Mouse (Mus musculus): Measurements from ENCODE around the gene Brpf3. TPM values are rescaled to one million over a fixed set of nuclear protein-coding genes. Genes with fewer than 3 reads are reported as not detected.
"Not testable (repeated sequence)": the region's sequence is repeated elsewhere in the genome, so short reads cannot be mapped to it uniquely, and the experiment has no call there.

The Brpf3 gene
- polyA plus RNA-seq, 1 experiment from 2014 or later: 17.3 TPM

DNA sequence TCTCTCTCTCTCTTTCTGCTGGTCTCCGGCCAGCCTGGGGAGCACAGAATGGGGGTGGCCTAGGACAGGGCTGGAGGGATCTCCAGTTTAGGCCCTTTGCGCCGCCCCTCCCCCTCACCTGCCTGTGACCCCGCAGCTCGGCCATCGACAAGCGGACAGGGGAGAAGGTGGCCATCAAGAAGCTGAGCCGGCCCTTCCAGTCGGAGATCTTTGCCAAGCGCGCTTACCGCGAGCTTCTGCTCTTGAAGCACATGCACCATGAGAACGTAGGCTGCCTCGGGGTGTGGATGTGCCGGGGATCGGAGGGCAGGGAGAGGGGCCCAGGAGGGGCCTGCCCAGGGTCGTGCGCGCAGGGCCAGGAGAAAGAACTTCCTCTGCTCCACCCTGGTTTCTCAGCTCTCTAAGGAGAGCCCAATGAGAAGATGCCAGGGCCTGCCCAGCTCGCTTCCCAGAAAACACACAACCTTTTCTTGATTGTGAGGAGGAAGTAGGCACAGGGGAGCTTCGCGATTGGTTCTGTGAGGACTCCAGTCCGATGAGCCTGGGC, 30.9 kb upstream of the Brpf3 start:
- peak overlapping the region; percentile 35 for H3K4me3 ChIP-seq (ENCODE audit: low read depth, low read length)
- peaks cover 7% of the 10 kb centered on the region; the same call in 1 of the 2 replicates for H3K4me1 ChIP-seq (replicated peaks; ENCODE audit: control insufficient read depth, insufficient read depth, low read length)
- H3K27ac ChIP-seq (ENCODE audit: low read depth, low read length): no peak overlapping the region
- ATAC-seq (replicated peaks; ENCODE audit: low FRiP score) (no peak), DNase-seq (ENCODE audit: low spot score) (peak; percentile 58)
- peak overlapping the region; percentile 27; the same call in 1 of the 2 replicates for H3K9ac ChIP-seq (ENCODE audit: low read length)
- H3K4me2 ChIP-seq (ENCODE audit: low read depth, low read length, severe bottlenecking): peak overlapping the region; percentile 69
- 4% methylated on average over 24 of the region's 24 CpGs for WGBS
- no peaks in the 10 kb centered on the region for H3K9me3 ChIP-seq (ENCODE audit: control insufficient read depth, low read length)
- no peaks in the 10 kb centered on the region for H3K36me3 ChIP-seq (ENCODE audit: control insufficient read depth, insufficient read depth, low read length)
- H3K27me3 ChIP-seq (ENCODE audit: control insufficient read depth, insufficient read depth, low read length): peaks cover 24% of the 10 kb centered on the region

DNA sequence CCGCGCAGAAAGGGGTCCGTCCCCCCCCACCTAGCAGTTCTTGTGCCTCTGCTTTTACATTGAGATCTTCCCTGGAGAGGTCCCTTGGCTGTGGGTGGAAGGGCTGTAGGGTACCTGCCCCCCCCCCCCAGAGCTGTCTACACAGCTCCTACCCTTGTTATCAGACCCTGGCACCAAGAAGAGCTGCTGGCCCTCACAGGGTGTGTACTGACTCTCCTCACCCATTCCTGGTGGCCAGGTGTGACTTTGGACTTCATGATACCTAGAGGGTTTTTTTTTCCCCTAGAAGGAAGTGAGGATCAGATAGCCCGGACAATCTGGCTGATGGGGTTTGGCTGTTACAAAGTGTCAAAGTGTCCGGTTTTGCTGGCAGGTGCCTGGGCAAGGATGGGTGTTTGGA, 29.6 kb upstream of the Brpf3 start:
- no peak for ATAC-seq (replicated peaks; ENCODE audit: low FRiP score)
- no peaks in the 10 kb centered on the region for H3K9me3 ChIP-seq (ENCODE audit: control insufficient read depth, low read length)
- H3K9ac ChIP-seq (ENCODE audit: low read length): no peak overlapping the region
- peaks cover 7% of the 10 kb centered on the region; the same call in 1 of the 2 replicates for H3K4me1 ChIP-seq (replicated peaks; ENCODE audit: control insufficient read depth, insufficient read depth, low read length)
- H3K4me3 ChIP-seq (ENCODE audit: low read depth, low read length): no peak overlapping the region
- H3K27ac ChIP-seq (ENCODE audit: low read depth, low read length): no peak overlapping the region
- H3K27me3 ChIP-seq (ENCODE audit: control insufficient read depth, insufficient read depth, low read length): peaks cover 24% of the 10 kb centered on the region
- WGBS: 94% methylated on average over 5 of the region's 5 CpGs
- no peak for DNase-seq (ENCODE audit: low spot score)
- no peaks in the 10 kb centered on the region for H3K36me3 ChIP-seq (ENCODE audit: control insufficient read depth, insufficient read depth, low read length)
- H3K4me2 ChIP-seq (ENCODE audit: low read depth, low read length, severe bottlenecking): no peak overlapping the region

DNA sequence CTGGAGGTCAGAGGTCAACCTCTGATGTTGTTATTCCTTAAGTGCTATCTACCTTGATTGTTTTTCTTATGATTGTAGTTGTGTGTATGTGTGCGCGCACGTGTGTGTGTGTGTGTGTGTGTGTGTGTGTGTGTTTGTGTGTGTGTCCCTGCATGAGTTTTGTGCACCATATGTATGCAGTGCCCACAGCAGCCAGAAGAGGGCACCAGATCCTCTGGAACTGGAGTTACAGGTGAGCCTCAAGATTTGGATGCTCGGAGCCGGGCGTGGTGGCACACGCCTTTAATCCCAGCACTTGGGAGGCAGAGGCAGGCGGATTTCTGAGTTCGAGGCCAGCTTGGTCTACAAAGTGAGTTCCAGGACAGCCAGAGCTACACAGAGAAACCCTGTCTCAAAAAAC, 26.6 kb upstream of the Brpf3 start:
- H3K27ac ChIP-seq (ENCODE audit: low read depth, low read length); H3K4me3 ChIP-seq (ENCODE audit: low read depth, low read length); H3K4me2 ChIP-seq (ENCODE audit: low read depth, low read length, severe bottlenecking); H3K36me3 ChIP-seq (ENCODE audit: control insufficient read depth, insufficient read depth, low read length); DNase-seq (ENCODE audit: low spot score); H3K4me1 ChIP-seq (replicated peaks; ENCODE audit: control insufficient read depth, insufficient read depth, low read length); H3K9me3 ChIP-seq (ENCODE audit: control insufficient read depth, low read length); H3K9ac ChIP-seq (ENCODE audit: low read length); ATAC-seq (replicated peaks; ENCODE audit: low FRiP score): not testable (repeated sequence)
- peaks cover 12% of the 10 kb centered on the region for H3K27me3 ChIP-seq (ENCODE audit: control insufficient read depth, insufficient read depth, low read length)
- WGBS: 96% methylated on average over 8 of the region's 9 CpGs

DNA sequence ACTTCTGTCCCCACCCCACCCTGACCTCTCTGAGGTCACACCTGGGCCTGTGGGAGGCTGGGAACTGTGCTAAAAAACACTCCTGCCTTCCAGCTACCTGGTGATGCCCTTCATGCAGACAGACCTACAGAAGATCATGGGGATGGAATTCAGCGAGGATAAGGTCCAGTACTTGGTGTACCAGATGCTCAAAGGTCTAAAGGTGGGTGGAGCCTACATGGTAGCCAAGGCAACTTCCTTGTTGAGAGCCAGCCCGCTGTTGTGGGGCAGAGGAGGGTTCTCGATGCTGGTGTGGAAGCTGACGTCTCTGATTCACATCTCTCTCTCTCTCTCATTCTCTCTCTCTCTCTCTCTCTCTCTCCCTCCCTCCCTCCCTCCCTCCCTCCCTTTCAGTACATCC, 25.7 kb upstream of the Brpf3 start:
- no peaks in the 10 kb centered on the region for H3K9me3 ChIP-seq (ENCODE audit: control insufficient read depth, low read length)
- DNase-seq (ENCODE audit: low spot score): no peak
- H3K9ac ChIP-seq (ENCODE audit: low read length): no peak overlapping the region
- H3K27ac ChIP-seq (ENCODE audit: low read depth, low read length): no peak overlapping the region
- WGBS: 86% methylated on average over 4 of the region's 4 CpGs
- H3K36me3 ChIP-seq (ENCODE audit: control insufficient read depth, insufficient read depth, low read length): no peaks in the 10 kb centered on the region
- H3K4me3 ChIP-seq (ENCODE audit: low read depth, low read length): no peak overlapping the region
- ATAC-seq (replicated peaks; ENCODE audit: low FRiP score): no peak
- 0 out of 2 replicates have a peak, but pooled peaks cover under 1% of the 10 kb centered on the region for H3K4me1 ChIP-seq (replicated peaks; ENCODE audit: control insufficient read depth, insufficient read depth, low read length)
- H3K27me3 ChIP-seq (ENCODE audit: control insufficient read depth, insufficient read depth, low read length): peaks cover 8% of the 10 kb centered on the region; the same call in 1 of the 2 replicates
- H3K4me2 ChIP-seq (ENCODE audit: low read depth, low read length, severe bottlenecking): no peak overlapping the region

DNA sequence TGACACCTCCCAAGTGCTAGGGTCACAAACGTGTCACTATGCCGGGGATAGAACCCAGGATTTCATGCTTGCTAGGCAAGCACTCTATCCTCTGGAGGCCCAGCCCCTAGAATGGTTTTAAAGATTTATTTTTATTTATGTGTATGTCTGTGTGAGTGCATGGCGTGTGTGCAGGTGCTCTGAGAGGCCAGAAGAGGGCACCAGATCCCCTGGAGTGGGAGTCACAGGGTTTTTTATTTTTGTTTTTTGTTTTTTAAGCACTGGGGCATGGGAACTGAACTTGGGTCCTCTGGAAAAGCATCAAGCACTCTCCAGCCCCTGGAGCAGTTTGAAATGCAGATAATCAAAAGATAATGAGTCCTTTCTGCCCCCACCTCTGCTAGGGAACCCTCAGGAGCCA, 24.1 kb upstream of the Brpf3 start:
- no peaks in the 10 kb centered on the region for H3K4me1 ChIP-seq (replicated peaks; ENCODE audit: control insufficient read depth, insufficient read depth, low read length)
- no peaks in the 10 kb centered on the region for H3K9me3 ChIP-seq (ENCODE audit: control insufficient read depth, low read length)
- H3K27ac ChIP-seq (ENCODE audit: low read depth, low read length): no peak overlapping the region
- no peak overlapping the region for H3K4me2 ChIP-seq (ENCODE audit: low read depth, low read length, severe bottlenecking)
- no peak for DNase-seq (ENCODE audit: low spot score)
- no peaks in the 10 kb centered on the region for H3K27me3 ChIP-seq (ENCODE audit: control insufficient read depth, insufficient read depth, low read length)
- H3K4me3 ChIP-seq (ENCODE audit: low read depth, low read length): no peak overlapping the region
- no peak for ATAC-seq (replicated peaks; ENCODE audit: low FRiP score)
- no peak overlapping the region for H3K9ac ChIP-seq (ENCODE audit: low read length)
- no peaks in the 10 kb centered on the region for H3K36me3 ChIP-seq (ENCODE audit: control insufficient read depth, insufficient read depth, low read length)
- WGBS: 93% methylated on average over 3 of the region's 3 CpGs

DNA sequence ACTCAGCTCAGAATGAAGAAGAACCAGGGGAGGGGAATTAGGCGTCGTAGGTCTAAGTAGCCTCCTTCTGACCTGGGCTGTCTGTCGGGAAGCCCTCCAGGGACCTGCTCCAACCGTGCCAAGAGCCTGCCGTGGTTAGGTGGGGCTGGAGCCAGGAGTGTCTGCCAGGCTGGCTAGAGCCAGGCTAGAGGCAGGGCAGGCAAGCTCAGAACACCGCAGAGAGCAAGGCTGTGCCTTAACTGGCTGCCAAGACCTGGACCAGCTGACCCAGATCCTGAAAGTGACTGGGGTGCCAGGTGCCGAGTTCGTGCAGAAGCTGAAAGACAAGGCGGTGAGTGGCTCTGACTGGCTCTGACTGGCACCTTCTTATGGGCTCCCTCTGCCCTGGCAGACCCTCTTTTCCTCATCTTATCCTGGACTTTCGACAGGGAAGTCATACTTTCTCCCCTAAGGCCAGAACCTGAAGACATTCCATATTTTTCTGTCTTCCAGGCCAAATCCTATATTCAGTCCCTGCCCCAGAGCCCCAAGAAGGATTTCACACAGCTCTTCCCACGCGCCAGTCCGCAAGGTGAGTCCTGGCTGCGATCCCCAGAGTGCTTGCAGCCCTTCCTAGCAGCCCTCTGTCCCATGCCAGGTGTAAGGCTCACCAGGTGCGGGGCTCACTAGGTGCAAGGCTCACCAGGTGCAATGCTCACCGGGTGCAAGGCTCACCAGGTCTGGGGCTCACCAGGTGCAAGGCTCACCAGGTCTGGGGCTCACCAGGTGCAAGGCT, 23.5 kb upstream of the Brpf3 start:
- Histone ChIP-seq H3K4me2 (ENCODE audit: low read depth, low read length, severe bottlenecking) (no peak overlapping the region), H3K4me1 (replicated peaks; ENCODE audit: control insufficient read depth, insufficient read depth, low read length) (no peaks in the 10 kb centered on the region), H3K27ac (ENCODE audit: low read depth, low read length) (no peak overlapping the region), H3K27me3 (ENCODE audit: control insufficient read depth, insufficient read depth, low read length) (no peaks in the 10 kb centered on the region), H3K9me3 (ENCODE audit: control insufficient read depth, low read length) (no peaks in the 10 kb centered on the region), H3K36me3 (ENCODE audit: control insufficient read depth, insufficient read depth, low read length) (no peaks in the 10 kb centered on the region), H3K4me3 (ENCODE audit: low read depth, low read length) (no peak overlapping the region), H3K9ac (ENCODE audit: low read length) (no peak overlapping the region)
- no peak for ATAC-seq (replicated peaks; ENCODE audit: low FRiP score)
- WGBS: 85% methylated on average over 16 of the region's 16 CpGs
- no peak for DNase-seq (ENCODE audit: low spot score)

- Histone ChIP-seq H3K27me3 (ENCODE audit: control insufficient read depth, insufficient read depth, low read length) (no peaks in the 10 kb centered on the region), H3K36me3 (ENCODE audit: control insufficient read depth, insufficient read depth, low read length) (no peaks in the 10 kb centered on the region), H3K9me3 (ENCODE audit: control insufficient read depth, low read length) (no peaks in the 10 kb centered on the region), H3K27ac (ENCODE audit: low read depth, low read length) (no peak overlapping the region), H3K4me3 (ENCODE audit: low read depth, low read length) (no peak overlapping the region), H3K4me1 (replicated peaks; ENCODE audit: control insufficient read depth, insufficient read depth, low read length) (no peaks in the 10 kb centered on the region), H3K9ac (ENCODE audit: low read length) (no peak overlapping the region), H3K4me2 (ENCODE audit: low read depth, low read length, severe bottlenecking) (no peak overlapping the region)
- WGBS: 89% methylated on average over 3 of the region's 3 CpGs
- ATAC-seq (replicated peaks; ENCODE audit: low FRiP score) (no peak), DNase-seq (ENCODE audit: low spot score) (no peak)
Observed at GRCm38 (mm10) chr17:28779735-28780134, 21.2 kb upstream of the Brpf3 start.

GRCm38 (mm10) chr17:28780836-28781235, 20.1 kb upstream of the Brpf3 start:
- Histone ChIP-seq H3K27me3 (ENCODE audit: control insufficient read depth, insufficient read depth, low read length) (no peaks in the 10 kb centered on the region), H3K36me3 (ENCODE audit: control insufficient read depth, insufficient read depth, low read length) (no peaks in the 10 kb centered on the region), H3K4me1 (replicated peaks; ENCODE audit: control insufficient read depth, insufficient read depth, low read length) (no peaks in the 10 kb centered on the region), H3K27ac (ENCODE audit: low read depth, low read length) (no peak overlapping the region), H3K4me3 (ENCODE audit: low read depth, low read length) (no peak overlapping the region), H3K4me2 (ENCODE audit: low read depth, low read length, severe bottlenecking) (no peak overlapping the region), H3K9ac (ENCODE audit: low read length) (no peak overlapping the region), H3K9me3 (ENCODE audit: control insufficient read depth, low read length) (no peaks in the 10 kb centered on the region)
- DNase-seq (ENCODE audit: low spot score) (no peak), ATAC-seq (replicated peaks; ENCODE audit: low FRiP score) (no peak)
- WGBS: 89% methylated on average over 3 of the region's 3 CpGs
